Mouse (Mus musculus) liver, postnatal 0 days (tissue): Measurements from ENCODE around the gene Trim28. TPM values are rescaled to one million over a fixed set of nuclear protein-coding genes. Genes with fewer than 3 reads are reported as not detected.

Experiments
- ATAC-seq: fragments of 200-750 bp; cut with Nextera tagmentation; 2 replicates; pipeline ENCODE4 v1.8.0; 2017; ENCODE audit warnings: mild to moderate bottlenecking, moderate library complexity
- DNase-seq: peaks from one replicate; pipeline ENCODE4 v3.0.0-alpha.2; 2016
- H3K27ac ChIP-seq: fragments of 300-500 bp; sonication (generic); 2 replicates; pipeline ENCODE4 v1.5.1; 2014; ENCODE audit warnings: antibody characterized with exemption, moderate library complexity, mild to moderate bottlenecking, low read depth
- H3K27me3 ChIP-seq: fragments of 300-500 bp; sonication (generic); 2 replicates; pipeline ENCODE4 v1.6.1; 2014; ENCODE audit warnings: low read length, control low read depth, mixed read lengths; ENCODE audit not compliant: insufficient read depth
- H3K36me3 ChIP-seq: fragments of 300-500 bp; sonication (generic); replicated peaks from 2 replicates; pipeline ENCODE4 v1.6.1; 2014; ENCODE audit warnings: mild to moderate bottlenecking, control low read depth, low read length, moderate library complexity, mixed read lengths; ENCODE audit not compliant: insufficient read depth
- H3K4me1 ChIP-seq: fragments of 300-500 bp; sonication (generic); 2 replicates; pipeline ENCODE4 v1.6.1; 2014; ENCODE audit warnings: antibody characterized with exemption, mild to moderate bottlenecking, control low read depth; ENCODE audit not compliant: insufficient read depth
- H3K4me2 ChIP-seq: fragments of 300-500 bp; sonication (generic); 2 replicates; pipeline ENCODE4 v1.6.1; 2014; ENCODE audit warnings: low read depth, mild to moderate bottlenecking, low read length, moderate library complexity, mixed read lengths
- H3K4me3 ChIP-seq: fragments of 300-500 bp; sonication (generic); 2 replicates; pipeline ENCODE4 v1.5.1; 2014; ENCODE audit warnings: low read depth, low read length
- H3K9ac ChIP-seq: fragments of 300-500 bp; sonication (generic); replicated peaks from 2 replicates; pipeline ENCODE4 v1.6.1; 2014; ENCODE audit warnings: mild to moderate bottlenecking, moderate library complexity
- H3K9me3 ChIP-seq: fragments of 300-500 bp; sonication (generic); 2 replicates; pipeline ENCODE4 v1.6.1; 2016; ENCODE audit warnings: mild to moderate bottlenecking, control low read depth, low read length, mixed read lengths
- CTCF ChIP-seq: sonication (generic); IDR thresholded peaks from 2 replicates; pipeline ENCODE4 v1.5.1; 2016; ENCODE audit warnings: antibody characterized with exemption, low read depth
- EP300 ChIP-seq: IDR thresholded peaks from 2 replicates; pipeline ENCODE4 v1.6.1; 2016; ENCODE audit warnings: antibody characterized with exemption, low read depth, mild to moderate bottlenecking
- WGBS: fragments of 180-500 bp; shearing (Covaris S2); extraction: QIAGEN DNeasy Blood & Tissue Kit; methylation state at CpG from one replicate; pipeline ENCODE4 v1.1.7; 2014; ENCODE audit not compliant: insufficient replicate concordance; 5-methylcytosine and 5-hydroxymethylcytosine counted together
- polyA plus RNA-seq: library from polyadenylated mRNA; unstranded; fragments of >200 nt; fragmentation: Nextera tagmentation; extraction: Ambion mirVana; gene quantifications from 2 replicates; pipeline ENCODE4 v1.2.1, GENCODE M21; 2015

The Trim28 gene
- polyA plus RNA-seq, 1 experiment from 2014 or later = 56.0 TPM

DNA sequence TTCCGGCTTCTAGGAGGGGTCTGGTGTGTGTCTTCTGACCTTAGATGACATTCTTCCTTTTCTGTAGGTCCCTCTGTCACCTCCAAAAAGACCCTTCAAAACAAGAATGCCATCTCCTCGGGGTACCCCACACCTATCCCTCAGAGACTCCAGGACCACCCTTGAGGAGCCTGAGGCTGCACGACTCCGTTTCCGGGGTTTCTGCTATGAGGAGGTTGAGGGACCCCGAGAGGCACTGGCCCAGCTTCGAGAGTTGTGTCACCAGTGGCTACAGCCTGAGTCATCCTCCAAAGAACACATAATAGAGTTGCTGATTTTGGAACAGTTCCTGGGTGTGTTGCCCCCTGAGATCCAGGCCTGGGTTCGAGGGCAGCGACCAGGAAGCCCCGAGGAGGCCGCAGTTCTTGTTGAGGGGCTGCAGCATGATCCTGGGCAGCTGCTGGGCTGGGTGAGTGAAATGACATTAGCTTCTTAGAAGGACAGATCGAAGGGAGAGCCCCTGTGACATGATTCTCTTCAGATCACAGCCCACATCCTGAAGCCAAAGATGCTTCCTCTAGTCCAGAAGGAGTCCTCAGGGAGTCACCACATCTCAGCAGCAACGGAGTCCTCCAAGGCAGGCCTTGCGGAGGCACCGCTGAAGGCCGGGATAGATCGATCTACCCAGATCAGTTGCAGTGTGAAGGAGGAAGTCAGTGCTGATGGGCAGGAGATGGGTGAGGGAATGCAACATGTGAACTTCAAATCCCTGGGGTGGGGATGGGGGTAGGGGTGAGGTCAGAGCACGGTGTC, 19.8 kb upstream of the Trim28 start:
- Histone ChIP-seq H3K4me1 (peaks cover 21% of the 10 kb centered on the region), H3K9me3 (no peaks in the 10 kb centered on the region), H3K27ac (peak overlapping the region; percentile 89), H3K4me3 (peak overlapping the region; percentile 72), H3K4me2 (peak overlapping the region; percentile 91), H3K36me3 (no peaks in the 10 kb centered on the region), H3K9ac (peak overlapping the region; percentile 74), H3K27me3 (no peaks in the 10 kb centered on the region)
- ATAC-seq (no peak), DNase-seq (no peak)
- TF ChIP-seq EP300 (no peak), CTCF (no peak)
- WGBS = 74% methylated on average over 18 of the region's 18 CpGs

DNA sequence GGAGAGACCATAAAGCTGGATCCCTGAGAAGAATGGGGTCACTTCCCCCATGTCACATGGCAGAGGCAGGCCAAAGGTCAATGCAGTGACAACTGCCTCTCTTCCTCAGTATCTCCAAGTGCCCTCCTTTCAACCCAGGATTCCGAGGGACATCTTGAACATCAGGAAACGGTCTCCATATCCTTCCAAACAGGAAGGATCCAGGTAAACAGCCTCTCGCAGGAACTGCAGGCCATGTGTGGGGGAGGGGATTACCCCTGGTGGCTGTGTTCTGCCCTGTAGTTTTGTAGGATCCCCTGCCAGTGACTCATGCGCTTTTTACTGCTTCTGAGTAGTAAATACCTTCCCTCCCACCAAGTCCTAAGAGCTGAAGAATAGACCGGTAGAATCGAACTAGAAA, 19.1 kb upstream of the Trim28 start:
- Histone ChIP-seq H3K9me3 (no peaks in the 10 kb centered on the region), H3K27me3 (no peaks in the 10 kb centered on the region), H3K4me1 (peaks cover 21% of the 10 kb centered on the region), H3K9ac (no peak overlapping the region), H3K27ac (peak overlapping the region; percentile 89), H3K36me3 (no peaks in the 10 kb centered on the region), H3K4me2 (no peak overlapping the region), H3K4me3 (no peak overlapping the region)
- no peak for DNase-seq
- TF ChIP-seq CTCF = no peak
- no peak for TF ChIP-seq EP300
- 72% methylated on average over 6 of the region's 6 CpGs for WGBS
- ATAC-seq = no peak

GRCm38 (mm10) chr7:12980291-12980690, 18.6 kb upstream of the Trim28 start:
- Histone ChIP-seq H3K9ac (no peak overlapping the region), H3K4me3 (no peak overlapping the region), H3K27ac (0 out of 2 replicates have a peak overlapping the region, but pooled peaks have one; percentile 89), H3K27me3 (no peaks in the 10 kb centered on the region), H3K4me1 (peaks cover 21% of the 10 kb centered on the region), H3K9me3 (no peaks in the 10 kb centered on the region), H3K36me3 (no peaks in the 10 kb centered on the region), H3K4me2 (no peak overlapping the region)
- 84% methylated on average over 7 of the region's 7 CpGs for WGBS
- no peak for TF ChIP-seq EP300
- TF ChIP-seq CTCF = no peak
- DNase-seq (no peak), ATAC-seq (no peak)

GRCm38 (mm10) chr7:12985724-12986123, 13.2 kb upstream of the Trim28 start:
- Histone ChIP-seq H3K9ac (no peak overlapping the region), H3K27me3 (no peaks in the 10 kb centered on the region), H3K4me1 (peaks cover 4% of the 10 kb centered on the region), H3K9me3 (no peaks in the 10 kb centered on the region), H3K4me3 (no peak overlapping the region), H3K4me2 (no peak overlapping the region), H3K27ac (no peak overlapping the region), H3K36me3 (no peaks in the 10 kb centered on the region; the same call in 1 of the 2 replicates)
- DNase-seq (no peak), ATAC-seq (peak; percentile 54)
- TF ChIP-seq CTCF = no peak
- TF ChIP-seq EP300 = no peak; the same call in 1 of the 2 replicates
- WGBS = 62% methylated on average over 1 of the region's 1 CpGs

GRCm38 (mm10) chr7:12986906-12987305, 12.0 kb upstream of the Trim28 start:
- TF ChIP-seq EP300 = no peak
- TF ChIP-seq CTCF = no peak
- DNase-seq (no peak), ATAC-seq (no peak)
- 79% methylated on average over 8 of the region's 8 CpGs for WGBS
- Histone ChIP-seq H3K4me2 (no peak overlapping the region), H3K4me3 (no peak overlapping the region), H3K4me1 (peaks cover 4% of the 10 kb centered on the region), H3K36me3 (no peaks in the 10 kb centered on the region; the same call in 1 of the 2 replicates), H3K9me3 (no peaks in the 10 kb centered on the region), H3K27me3 (no peaks in the 10 kb centered on the region), H3K9ac (no peak overlapping the region), H3K27ac (0 out of 2 replicates have a peak overlapping the region, but pooled peaks have one; percentile 1)

DNA sequence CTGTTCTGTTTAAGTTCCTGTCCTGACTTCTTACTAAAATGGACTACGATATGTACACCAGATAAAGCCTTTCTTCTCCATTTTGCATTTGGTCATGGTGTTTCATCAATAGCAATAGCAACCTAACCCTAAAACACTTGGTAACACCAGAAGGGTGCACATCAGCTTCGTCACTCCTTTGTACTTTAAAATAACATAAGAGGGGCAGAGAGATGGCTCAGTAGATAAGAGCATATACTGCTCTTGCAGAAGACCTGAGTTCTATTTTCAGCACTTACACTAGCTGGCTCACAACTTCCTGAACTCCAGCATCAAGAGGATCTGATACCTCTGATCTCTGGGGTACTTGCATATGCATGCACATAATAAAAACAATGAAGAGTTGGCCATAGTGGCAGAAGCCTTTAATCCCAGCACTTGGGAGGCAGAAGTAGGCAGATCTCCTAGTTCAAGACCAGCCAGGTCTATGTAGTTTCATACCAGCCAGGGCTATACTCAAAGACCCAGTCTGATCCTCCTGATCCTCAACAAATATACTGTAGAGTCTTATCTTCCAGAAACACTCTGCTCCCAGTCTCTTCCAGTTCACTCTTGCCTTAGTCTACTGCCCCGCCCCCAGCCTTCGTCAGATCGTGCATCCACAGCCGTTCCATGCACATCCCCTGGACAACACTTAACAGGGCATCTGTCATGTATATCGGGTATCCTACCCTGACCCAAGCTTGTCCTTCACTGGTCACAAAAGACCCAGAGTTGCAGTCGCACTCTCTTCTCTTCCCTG, 11.3 kb upstream of the Trim28 start:
- DNase-seq (no peak), ATAC-seq (peak; percentile 73)
- Histone ChIP-seq H3K9ac (no peak overlapping the region), H3K27me3 (no peaks in the 10 kb centered on the region), H3K4me1 (peaks cover 4% of the 10 kb centered on the region), H3K4me3 (no peak overlapping the region), H3K27ac (peak overlapping the region; percentile 1; the same call in 1 of the 2 replicates), H3K4me2 (no peak overlapping the region), H3K9me3 (no peaks in the 10 kb centered on the region), H3K36me3 (no peaks in the 10 kb centered on the region; the same call in 1 of the 2 replicates)
- WGBS = 62% methylated on average over 8 of the region's 8 CpGs
- 0 out of 2 replicates have a peak, but pooled peaks have one; percentile 20 for TF ChIP-seq EP300
- TF ChIP-seq CTCF = no peak
